Mouse (Mus musculus): ENCODE measurements around the gene Llgl2. TPM values are rescaled to one million over a fixed set of nuclear protein-coding genes. Genes with fewer than 3 reads are reported as not detected.

Llgl2 gene
- total RNA-seq, 2 experiments from 2014 or later, result 19.0 to 21.6 TPM

- no peak for DNase-seq (ENCODE audit: low spot score in 2 of 2)
Measured at GRCm38 (mm10) chr11:115875935-115876334, 52.1 kb downstream of the Llgl2 start.

- no peak for DNase-seq (ENCODE audit: low spot score in 2 of 2)
Measured at GRCm38 (mm10) chr11:115876438-115876837, 52.6 kb downstream of the Llgl2 start.

GRCm38 (mm10) chr11:115877174-115877755, 53.4 kb downstream of the Llgl2 start:
- DNase-seq (ENCODE audit: low spot score in 2 of 2), result no peak

- no peak for DNase-seq (ENCODE audit: low spot score in 2 of 2)
Measured at GRCm38 (mm10) chr11:115878071-115878470, 54.2 kb downstream of the Llgl2 start.

- no peak for DNase-seq (ENCODE audit: low spot score in 2 of 2)
Measured at GRCm38 (mm10) chr11:115881002-115881401, 57.2 kb downstream of the Llgl2 start.

- DNase-seq (ENCODE audit: low spot score in 2 of 2), result no peak
Measured at GRCm38 (mm10) chr11:115883251-115883650, 59.4 kb downstream of the Llgl2 start.

- DNase-seq (ENCODE audit: low spot score in 2 of 2), result no peak
Measured at GRCm38 (mm10) chr11:115884361-115884760, 60.5 kb downstream of the Llgl2 start.

- DNase-seq (ENCODE audit: low spot score in 2 of 2), result no peak
Measured at GRCm38 (mm10) chr11:115885281-115885680, 61.4 kb downstream of the Llgl2 start.

- no peak for DNase-seq (ENCODE audit: low spot score in 2 of 2)
Measured at GRCm38 (mm10) chr11:115886446-115886845, 62.6 kb downstream of the Llgl2 start.

GRCm38 (mm10) chr11:115888020-115888419, 64.2 kb downstream of the Llgl2 start:
- no peak for DNase-seq (ENCODE audit: low spot score in 2 of 2)

- no peak for DNase-seq (ENCODE audit: low spot score in 2 of 2)
Measured at GRCm38 (mm10) chr11:115889159-115889558, 65.3 kb downstream of the Llgl2 start.

- DNase-seq (ENCODE audit: low spot score in 2 of 2), result no peak
Measured at GRCm38 (mm10) chr11:115892213-115892612, 68.4 kb downstream of the Llgl2 start.

- no peak for DNase-seq (ENCODE audit: low spot score in 2 of 2)
Measured at GRCm38 (mm10) chr11:115893071-115893470, 69.2 kb downstream of the Llgl2 start.

- DNase-seq (ENCODE audit: low spot score in 2 of 2), result no peak
Measured at GRCm38 (mm10) chr11:115894755-115895520, 71.1 kb downstream of the Llgl2 start.

GRCm38 (mm10) chr11:115898446-115898845, 74.6 kb downstream of the Llgl2 start:
- no peak for DNase-seq (ENCODE audit: low spot score in 2 of 2)

GRCm38 (mm10) chr11:115898886-115899285, 75.0 kb downstream of the Llgl2 start:
- peak in 1 of 2 experiments; percentile 54 for DNase-seq (ENCODE audit: low spot score in 2 of 2)

GRCm38 (mm10) chr11:115899486-115900266, 75.8 kb downstream of the Llgl2 start, which contains the start of gene Smim5:
Smim5 (plus strand) TSS chr11:115899966.
- peak in 1 of 2 experiments; percentile 47 for DNase-seq (ENCODE audit: low spot score in 2 of 2)

- DNase-seq (ENCODE audit: low spot score in 2 of 2), result no peak
Measured at GRCm38 (mm10) chr11:115900561-115901337, 76.9 kb downstream of the Llgl2 start.

GRCm38 (mm10) chr11:115901338-115902161, 77.7 kb downstream of the Llgl2 start:
- DNase-seq (ENCODE audit: low spot score in 2 of 2), result no peak

- DNase-seq (ENCODE audit: low spot score in 2 of 2), result no peak
Measured at GRCm38 (mm10) chr11:115902177-115902576, 78.3 kb downstream of the Llgl2 start.
